Mouse (Mus musculus) T-helper 1 cell (primary cell): ENCODE results near the gene Olfr69.
"Not testable (repeated sequence)": the region's sequence is repeated elsewhere in the genome, so short reads cannot be mapped to it uniquely, and the experiment has no call there.

ENCODE experiments used
- in situ Hi-C: fragments of 300-600 bp; cut with MboI, MseI; formaldehyde crosslinking; loops from one replicate; pipeline ENCODE4 v1.15.1; 2025; ENCODE audit warnings: high pct_unique_total_duplicates

Gene Olfr69

DNA sequence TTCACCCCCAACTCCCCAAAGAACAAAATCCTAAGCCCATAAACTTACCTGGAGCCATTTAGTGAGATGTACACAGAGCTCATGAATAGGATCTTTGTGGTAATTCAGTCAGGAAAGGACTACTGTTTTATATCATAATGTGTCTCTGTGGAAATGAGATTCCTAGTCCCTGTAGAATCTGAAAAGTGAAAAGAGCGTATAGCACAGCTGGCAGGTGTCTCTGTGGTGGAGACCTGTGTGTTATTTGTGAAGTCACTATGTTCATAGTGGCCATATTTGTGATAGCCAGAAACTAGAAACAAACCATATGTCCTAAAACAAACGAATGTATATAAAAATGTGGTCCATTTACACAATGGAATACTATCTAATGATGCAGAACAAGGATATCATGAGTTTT is at the start of gene Olfr69:
Gene Olfr69 (minus strand): TSS at position 101 of the 400 bp plus-strand sequence.
- in situ Hi-C loops = no loop called here

DNA sequence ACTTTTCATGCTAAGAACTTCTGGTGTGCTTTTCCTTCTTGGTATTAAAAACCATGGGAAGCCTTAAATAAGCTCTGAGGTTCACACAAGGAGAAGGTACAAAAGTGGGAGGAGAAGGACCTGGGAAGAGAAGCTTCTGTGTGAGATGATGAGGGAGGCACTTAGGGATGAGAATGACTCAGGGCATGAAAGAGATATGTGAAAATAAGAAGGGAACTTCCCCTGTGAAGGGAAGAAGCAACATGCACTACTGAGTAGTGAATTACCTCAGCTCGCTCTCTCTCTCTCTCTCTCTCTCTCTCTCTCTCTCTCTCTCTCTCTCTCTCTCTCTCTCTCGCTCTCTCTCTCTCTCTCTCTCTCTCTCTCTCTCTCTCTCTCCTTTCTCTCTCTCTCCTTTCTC is 43.7 kb upstream of the Olfr69 start:
- in situ Hi-C loops = not testable (repeated sequence)

DNA sequence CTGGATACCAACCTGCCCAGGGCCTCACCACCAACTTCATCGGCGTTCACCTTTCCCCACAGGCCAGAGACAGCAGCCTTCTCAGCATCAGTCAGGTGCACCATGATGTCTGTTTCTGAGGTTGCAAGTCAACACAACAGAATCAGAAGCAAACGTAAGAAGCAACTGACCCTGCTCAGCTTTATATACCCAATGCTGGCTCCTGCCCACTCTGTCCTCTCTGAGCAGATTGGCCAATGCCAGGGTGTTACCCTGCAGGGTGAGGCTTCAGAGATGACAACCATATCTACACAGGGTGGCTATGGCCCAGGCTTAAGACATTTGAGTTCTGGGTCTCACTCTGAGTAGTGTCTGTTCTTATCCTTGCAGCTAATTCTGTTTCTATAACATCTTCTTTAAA is 42.4 kb upstream of the Olfr69 start, which contains the start of gene Hbb-bt:
Gene Hbb-bt (minus strand): TSS at position 231 of the 400 bp plus-strand sequence.
- in situ Hi-C loops = no loop called here

DNA sequence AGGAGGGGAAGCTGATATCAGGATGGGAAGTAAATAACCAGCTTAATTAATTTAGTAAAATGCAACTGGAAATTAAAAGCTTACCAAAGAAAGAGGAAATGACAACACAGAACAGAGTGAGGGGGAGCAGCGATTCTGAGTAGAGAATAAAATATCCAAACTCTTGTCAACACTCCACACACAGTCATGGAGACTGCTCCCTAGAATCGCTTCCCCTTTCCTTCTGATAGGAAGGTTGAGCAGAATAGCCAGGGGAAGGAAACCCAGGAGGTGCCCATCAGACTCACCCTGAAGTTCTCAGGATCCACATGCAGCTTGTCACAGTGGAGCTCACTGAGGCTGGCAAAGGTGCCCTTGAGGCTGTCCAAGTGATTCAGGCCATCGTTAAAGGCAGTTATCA is 41.8 kb upstream of the Olfr69 start:
- in situ Hi-C loops = not testable (repeated sequence)

DNA sequence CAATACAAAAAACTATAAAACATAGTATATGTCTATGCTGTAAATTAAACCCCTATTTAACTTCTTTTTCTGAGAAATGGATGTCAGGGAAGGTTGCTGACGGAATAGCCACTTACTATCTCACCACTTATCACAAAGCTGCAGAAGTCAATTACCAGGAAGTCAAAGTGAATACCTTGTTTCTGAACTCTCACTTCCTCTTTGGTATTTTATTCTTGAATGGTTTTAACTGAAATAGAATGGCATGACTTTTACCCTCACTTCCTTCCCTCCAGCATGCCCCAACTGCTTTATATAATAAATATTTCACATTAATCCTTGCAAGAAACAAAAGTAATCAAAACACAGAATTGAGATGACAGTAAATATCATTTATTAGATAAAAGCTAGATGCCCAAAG is 40.8 kb upstream of the Olfr69 start:
- in situ Hi-C loops = no loop called here

DNA sequence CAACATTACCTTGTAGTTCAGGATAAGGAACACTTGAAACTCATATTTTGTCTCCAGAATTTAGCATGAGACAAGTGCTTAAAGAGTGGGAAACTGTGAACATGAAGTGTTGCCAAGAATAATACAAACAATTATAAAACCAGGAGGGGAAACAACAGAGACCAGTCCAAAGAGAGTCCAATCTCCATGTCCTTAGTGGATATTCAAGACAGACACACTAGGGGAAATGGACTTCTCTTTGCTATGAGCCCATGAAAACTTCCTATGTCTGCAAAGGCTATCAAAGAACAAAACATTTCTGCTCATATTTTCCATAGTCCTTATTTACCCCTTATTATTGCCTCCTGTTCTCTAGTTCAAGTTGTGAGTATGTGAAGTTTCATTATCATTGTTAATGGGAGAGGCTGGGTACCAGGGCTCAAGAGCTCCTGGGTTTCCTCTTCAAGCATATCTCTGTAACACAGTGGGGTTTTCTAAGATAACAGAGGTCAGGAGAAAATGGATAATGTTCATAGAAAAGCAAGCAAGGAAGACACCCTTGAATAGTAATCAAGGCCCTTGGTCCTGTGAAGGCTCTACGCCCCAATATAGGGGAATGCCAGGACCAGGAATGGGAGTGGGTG is 39.9 kb upstream of the Olfr69 start:
- in situ Hi-C loops = no loop called here

DNA sequence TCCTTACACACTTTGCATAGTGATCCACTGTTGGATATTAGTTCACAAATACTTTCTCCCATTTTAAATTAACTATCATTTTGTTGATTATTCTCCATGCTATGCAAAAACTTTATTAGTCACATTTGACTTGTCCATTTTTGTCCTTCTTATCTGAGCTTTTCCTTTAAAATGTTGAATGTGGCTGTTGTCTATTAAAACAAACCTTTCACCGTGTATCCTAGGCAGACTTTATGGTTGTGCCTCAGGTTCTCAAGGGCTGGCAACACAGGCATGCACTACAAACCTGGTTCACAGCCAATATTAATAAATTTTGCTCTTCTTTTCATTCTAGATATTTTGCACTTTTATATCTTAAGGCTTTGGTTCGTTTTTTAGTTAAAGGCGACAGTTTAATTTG is 39.4 kb upstream of the Olfr69 start:
- in situ Hi-C loops = no loop called here

DNA sequence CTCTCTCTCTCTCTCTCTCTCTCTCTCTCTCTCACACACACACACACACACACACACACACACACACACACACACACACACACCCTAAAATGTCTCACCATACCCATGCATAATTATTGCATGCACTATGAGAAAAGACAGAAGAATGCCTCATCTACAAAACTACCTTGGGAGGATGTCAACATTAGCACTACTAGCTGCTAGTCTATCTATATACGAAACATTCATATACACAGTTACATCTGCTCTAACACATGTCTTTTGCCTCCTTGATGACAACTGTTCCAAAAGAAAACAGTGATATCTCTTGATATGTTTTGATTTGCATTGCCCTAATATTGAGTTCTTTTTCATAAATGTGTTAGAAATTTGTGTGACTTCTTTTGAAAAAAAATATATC is 38.9 kb upstream of the Olfr69 start:
- in situ Hi-C loops = no loop called here

DNA sequence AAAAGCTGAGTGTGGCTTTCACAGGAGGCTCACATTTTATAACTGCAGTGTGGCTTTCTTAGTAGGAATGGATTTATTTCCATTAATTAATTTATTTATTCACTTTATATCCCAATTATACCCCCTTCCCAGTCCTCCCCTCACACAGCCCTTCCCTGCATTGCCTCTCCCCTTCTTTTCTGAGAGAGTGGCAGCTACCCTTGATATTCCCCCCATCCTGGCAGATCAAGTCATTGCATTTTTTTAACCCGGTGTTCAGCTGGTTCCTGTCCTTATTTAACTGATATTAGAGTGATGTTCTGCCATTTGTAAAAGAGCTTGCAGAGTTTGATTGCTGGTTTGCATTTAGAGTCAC is 38.4 kb upstream of the Olfr69 start:
- in situ Hi-C loops = no loop called here

DNA sequence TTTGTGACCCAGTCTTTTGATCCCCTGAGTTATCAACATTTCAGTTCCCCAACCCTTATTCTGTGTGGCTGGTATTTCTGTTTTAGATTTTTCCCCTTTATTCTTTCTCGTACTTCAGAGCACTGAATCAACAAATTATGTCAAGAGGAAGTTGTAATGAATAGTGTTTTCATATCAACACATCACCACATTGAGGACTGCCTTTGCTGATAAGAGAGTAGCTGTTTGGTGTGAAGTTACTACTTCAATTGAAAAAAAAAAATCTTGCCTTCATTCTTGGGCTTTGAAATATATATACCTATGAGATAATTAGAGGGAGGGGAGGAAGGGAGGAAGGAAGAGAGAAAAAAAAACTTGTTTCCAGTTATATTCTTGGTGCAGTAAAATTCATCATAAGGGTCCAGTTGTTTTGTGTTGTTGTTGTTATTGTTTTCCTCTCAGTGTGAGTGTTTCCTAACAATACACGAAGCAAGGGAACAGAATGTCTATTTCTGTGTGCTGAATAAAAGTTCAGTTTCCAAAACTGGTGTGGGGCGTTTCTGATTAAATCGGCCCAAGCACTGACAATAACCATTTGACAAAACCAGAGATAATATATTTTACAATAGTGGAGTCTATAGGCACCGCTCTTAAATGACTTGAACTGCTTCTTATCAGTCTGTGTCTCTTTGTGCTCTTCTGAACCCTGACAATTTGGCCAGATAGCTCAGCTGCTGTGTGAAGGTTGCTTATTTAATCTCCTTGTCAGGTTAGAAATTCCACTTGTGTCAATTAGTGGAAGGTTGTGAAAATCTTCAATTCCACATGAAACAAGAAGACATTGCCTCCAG is 37.8 kb upstream of the Olfr69 start:
- in situ Hi-C loops = no loop called here

DNA sequence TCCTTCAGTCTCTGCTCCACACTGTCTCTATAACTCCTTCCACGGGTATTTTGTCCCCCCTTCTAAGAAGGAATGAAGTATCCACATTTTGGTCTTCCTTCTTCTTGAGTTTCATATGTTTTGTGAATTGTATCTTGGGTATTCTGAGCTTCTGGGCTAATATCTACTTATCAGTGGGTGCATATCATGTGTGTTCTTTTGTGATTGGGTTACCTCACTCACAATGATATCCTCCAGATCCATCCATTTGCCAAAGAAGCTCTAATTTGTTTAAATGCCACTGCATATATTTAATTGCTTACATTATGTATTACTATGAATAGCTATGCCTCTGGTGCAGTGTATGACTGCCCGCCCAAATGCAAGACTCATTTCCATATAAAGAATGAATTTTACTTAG is 36.7 kb upstream of the Olfr69 start:
- in situ Hi-C loops = not testable (repeated sequence)

DNA sequence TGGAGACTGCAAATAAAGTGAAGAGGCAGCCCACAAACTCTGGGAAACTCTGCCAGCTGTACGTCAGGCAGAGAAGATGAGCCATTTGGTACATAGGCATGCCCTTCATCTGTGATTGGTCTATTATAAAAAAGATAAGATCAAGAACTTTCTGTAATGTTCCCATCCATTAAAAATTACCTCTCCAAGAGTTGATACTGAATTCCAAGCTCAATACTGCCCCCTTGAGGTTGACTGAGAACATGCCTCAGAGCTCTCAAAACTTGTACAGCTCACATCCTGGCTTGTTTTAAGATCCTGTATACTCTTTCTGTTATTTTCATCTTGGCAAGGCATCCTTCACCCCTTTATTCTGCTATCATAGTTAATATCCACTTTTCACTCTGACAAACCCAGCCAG is 35.5 kb upstream of the Olfr69 start:
- in situ Hi-C loops = no loop called here

DNA sequence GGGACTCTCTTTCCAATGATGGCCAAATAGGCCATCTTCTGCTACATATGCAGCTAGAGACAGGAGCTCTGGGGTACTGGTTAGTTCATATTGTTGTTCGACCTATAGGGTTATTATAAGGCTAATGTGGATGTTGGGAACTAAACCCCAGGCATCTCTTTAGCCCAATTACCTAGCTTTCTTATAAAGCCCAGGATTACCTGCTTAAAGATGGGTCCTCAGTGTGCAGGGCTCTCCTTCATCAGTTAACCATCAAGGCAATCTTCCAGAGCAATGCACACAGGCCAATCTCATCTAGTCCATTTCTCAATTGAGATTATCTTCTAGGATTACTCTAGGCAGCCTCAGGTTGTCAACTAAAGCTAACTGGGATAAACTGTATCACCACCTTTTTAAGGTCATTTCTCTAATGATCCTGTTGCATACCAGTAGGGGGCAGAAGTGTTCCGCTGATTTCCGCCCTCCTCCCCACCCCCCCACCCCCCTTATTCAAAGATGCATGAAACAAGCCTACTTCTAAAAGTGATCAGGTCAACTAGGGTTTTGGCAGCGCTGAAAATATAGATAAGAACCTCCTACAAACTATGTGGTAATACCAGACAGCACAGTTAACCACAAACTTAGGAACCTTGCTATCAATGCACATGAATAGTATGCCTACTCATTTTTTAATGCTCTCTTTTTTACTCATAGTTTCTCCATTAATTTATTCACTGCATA is 21.4 kb upstream of the Olfr69 start:
- in situ Hi-C loops = no loop called here

DNA sequence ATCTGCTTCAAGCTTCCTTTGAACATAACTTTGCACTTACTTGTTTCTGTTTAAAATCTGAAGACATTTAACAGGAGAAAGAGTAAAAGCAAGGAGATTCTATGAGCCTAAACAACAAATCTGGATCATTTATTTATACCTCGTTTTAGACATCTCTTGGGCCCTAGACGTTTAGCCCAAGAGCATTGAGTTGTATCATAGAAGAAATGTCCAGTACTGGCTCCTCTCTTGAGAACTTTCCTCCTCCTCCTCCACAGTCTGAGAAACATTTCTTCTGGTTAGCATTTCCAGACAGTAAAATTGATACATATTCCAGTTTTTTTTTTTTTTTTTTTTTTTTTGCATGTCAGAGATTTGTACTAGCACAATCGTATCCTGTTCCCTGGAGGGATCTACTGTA is 20.3 kb upstream of the Olfr69 start, which contains the start of gene Olfr67:
Gene Olfr67 (minus strand): TSS at position 101 of the 400 bp plus-strand sequence.
- in situ Hi-C loops = no loop called here

DNA sequence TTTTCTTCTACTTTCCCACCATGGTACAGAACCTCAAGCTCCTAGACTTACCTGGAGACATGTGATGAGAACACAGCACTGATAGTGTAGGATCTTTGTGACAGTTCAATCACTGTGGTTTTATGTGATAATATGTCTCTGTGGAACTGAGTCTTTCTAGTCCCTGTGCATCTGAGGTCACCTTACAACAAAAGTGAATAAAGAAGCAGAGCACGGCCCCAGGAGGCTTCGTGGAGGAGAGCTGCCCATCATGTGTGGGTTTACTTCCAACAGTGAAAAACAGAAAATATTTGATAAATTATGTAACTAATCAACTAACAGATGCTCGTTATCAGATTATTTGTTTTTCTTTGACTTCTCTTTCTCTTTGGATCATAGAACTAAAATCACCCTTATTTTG is 8.2 kb upstream of the Olfr69 start, which contains the start of gene Olfr68:
Gene Olfr68 (minus strand): TSS at position 101 of the 400 bp plus-strand sequence.
- in situ Hi-C loops = no loop called here

DNA sequence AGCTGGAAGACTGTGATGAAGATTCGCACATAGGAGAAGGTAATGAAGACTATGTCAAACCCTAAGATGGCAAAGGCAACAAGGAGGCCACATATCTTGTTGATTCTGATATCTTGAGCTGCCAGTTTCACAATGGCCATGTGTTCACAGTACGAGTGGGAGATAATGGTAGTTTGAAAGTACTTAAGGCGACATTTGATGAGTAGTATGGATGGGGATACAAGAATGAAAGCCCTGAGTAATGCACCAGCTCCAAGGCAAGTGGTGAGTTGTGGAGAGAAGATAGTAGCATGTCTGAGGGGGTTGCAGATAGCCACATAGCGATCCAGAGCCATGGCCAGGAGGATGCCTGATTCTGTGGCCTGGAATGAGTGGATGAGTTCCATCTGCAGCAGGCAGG is 6.3 kb upstream of the Olfr69 start:
- in situ Hi-C loops = not testable (repeated sequence)

DNA sequence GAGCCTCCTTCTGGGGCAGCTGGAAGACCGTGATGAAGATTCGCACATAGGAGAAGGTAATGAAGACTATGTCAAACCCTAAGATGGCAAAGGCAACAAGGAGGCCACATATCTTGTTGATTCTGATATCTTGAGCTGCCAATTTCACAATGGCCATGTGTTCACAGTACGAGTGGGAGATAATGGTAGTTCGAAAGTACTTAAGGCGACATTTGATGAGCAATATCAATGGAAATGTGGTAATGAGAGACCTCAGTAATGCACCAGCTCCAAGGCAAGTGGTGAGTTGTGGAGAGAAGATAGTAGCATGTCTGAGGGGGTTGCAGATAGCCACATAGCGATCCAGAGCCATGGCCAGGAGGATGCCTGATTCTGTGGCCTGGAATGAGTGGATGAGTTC is 3.7 kb downstream of the Olfr69 start:
- in situ Hi-C loops = not testable (repeated sequence)

DNA sequence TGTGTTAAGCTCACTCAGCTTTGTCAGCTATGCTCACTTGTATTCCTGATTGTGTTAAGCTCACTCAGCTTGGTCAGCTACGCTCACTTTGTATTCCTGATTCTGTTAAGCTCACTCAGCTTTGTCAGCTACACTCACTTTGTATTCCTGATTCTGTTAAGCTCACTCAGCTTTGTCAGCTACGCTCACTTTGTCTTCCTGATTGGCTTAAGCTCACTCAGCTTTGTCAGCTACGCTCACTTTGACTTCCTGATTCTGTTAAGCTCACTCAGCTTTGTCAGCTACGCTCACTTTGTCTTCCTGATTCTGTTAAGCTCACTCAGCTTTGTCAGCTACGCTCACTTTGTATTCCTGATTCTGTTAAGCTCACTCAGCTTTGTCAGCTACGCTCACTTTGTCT is 9.2 kb downstream of the Olfr69 start:
- in situ Hi-C loops = not testable (repeated sequence)

DNA sequence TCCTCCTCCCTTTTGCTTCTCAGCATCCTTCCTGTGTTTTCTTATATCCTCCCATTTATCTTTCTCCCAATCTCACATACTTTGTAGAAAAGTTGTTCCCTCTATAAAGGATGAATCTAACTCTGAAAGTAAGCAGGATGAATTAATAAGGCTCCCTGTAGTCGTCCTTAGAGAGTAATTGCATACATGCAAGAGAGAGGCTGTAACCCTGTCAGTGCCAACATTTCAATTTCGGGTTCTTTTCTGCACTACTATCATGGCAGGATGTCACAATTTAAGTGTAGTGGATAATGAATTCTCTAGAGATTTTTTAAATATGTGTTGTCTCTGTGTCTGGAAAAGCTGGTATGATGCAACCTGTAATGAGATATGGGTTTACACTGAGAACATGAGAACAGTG is 14.2 kb downstream of the Olfr69 start, which contains the start of gene Olfr630:
Gene Olfr630 (minus strand): TSS at position 101 of the 400 bp plus-strand sequence.
- in situ Hi-C loops = no loop called here

DNA sequence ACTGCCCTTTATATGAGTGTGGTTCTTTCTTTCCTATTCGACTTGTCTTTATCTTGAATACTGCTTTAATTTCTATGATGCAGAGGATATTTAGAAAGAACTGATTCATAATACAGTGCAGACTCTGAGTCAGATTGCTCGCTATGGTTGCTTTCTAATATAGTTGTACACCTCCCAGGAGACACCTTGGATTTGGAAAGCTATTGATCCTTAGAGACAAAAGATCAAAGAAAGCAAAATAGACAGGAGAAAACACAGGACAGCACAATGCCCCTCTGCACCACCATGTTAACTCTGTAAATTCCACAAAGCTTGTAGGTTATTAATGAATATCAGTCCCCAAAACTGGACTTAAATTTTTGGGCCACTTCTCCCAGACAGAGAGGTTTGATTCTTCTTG is 26.6 kb downstream of the Olfr69 start, which contains the start of gene Olfr629:
Gene Olfr629 (minus strand): TSS at position 101 of the 400 bp plus-strand sequence.
- in situ Hi-C loops = no loop called here

DNA sequence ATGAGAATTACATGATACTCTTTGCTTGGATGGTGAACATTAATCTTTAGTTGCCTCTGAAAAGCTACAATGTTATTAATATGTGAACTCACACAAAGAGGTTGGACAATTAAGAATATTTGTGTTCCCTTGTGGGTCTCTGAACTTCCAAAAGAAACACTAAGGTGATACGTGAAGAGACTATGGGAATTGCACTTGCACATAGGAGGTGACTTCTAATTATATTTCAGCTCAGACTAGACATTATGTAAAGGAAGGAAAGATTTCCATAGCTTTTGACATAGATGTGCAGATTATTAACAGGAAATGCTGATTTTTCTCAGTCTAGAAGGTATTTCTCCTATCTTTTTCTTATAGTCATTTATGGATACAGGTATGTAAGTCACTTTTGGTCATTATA is 41.3 kb downstream of the Olfr69 start, which contains the start of gene Olfr628:
Gene Olfr628 (plus strand): TSS at position 301 of the 400 bp plus-strand sequence.
- in situ Hi-C loops = no loop called here

DNA sequence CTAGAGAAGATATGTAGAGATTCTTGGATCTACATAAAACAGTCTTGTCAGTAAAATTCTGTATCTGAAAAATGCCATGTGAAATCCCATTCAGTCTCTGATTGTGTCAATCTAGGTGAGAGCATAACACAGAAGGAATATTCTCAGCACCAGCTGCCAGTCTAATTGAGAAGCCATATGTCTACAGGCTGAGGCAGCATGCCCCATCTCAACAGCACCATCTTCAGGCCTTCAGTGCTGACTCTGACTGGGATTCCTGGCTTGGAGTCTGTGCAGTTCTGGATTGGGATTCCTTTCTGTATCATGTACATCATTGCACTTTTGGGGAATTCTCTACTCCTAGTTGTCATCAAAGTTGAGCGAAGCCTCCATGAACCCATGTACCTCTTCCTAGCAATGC is 55.0 kb downstream of the Olfr69 start:
- in situ Hi-C loops = loop anchor here (10.0 kb wide), 1 partner anchor 228 kb away; the partner anchor contains the start of gene Olfr633
